Mouse (Mus musculus): ENCODE results near the gene Ankrd12.
"Not testable (repeated sequence)": the region's sequence is repeated elsewhere in the genome, so short reads cannot be mapped to it uniquely, and the experiment has no call there.

The Ankrd12 gene

DNA sequence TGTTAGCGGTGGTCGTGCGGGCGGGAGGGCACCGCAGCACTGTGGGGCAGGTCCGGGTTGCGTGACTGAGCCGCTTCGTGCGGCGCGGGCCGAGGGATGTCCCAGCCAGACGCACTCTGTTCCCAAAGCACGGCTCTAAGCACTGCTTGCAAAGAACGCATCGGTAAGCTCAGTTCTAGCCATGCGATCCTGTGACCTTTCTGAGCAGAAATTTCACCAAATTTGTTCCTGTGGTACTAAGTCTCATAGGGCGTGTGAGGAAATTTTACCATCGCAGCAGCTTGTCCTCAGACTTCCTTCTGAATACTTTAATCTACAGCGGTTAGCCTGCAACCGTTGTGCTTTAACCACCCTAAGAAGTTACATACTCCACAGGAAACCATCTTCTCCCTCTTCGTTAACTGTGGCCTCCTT is 555 bp upstream of the Ankrd12 start:
- DNase-seq, result no peak

GRCm38 (mm10) chr17:66076174-66076927 is 538 bp downstream of the Ankrd12 start:
- DNase-seq, result peak; percentile 57 to 70

- DNase-seq, result no peak
Observed at GRCm38 (mm10) chr17:66075827-66076173, 1.1 kb downstream of the Ankrd12 start.

DNA sequence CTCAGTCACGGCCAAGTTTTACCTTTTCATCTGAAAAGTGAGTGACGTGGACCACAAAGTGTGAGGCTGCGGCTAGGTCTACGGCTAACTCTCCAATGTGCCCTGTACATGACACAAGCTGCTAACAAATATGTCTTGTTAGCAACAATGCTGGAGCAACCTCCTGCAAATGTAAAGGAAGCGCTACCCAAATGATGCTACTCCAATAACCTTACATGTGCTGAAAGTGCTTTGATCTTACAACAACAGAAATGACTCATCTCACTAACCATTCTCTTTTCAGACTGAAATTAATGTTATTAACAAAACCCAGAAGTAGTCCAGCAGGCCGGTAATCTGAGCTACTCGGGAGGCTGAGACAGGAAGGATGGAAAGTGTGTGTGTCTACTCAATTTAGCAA is 2.9 kb downstream of the Ankrd12 start:
- no peak for DNase-seq

DNA sequence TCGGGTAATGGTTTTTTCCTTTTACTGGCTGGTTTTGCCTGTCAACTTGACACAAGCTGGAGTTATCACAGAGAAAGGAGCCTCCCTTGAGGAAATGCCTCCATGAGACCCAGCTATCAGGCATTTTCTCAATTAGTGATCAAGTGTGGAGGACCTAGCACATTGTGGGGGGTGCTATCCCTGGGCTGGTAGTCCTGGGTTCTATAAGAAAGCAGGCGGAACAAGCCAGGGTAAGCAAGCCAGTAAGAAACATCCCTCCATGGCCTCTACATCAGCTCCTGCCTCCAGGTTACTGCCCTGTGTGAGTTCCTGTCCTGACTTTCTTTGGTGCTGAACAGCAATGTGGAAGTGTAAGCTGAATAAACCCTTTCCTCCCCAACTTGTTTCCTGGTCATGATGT is 7.9 kb downstream of the Ankrd12 start:
- DNase-seq, result not testable (repeated sequence)

DNA sequence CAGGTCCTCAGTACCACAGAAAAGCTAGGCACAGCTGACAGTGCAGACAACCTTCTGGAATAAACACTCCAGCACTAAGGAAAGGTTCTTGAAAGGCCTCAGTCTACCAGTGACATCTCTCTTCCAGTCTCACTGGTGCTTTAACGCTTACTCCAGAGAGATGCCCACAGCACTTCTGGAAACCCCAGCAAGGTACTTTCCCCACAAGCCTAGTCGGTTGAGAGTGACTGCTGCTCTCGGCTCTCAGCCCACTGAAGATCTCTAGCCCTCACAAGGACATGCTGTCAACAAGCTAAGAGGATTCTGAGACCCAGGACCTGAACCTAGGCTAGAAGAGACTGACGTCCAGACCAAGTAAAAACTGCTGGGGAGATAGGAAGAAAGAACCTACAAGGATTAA is 11.8 kb downstream of the Ankrd12 start:
- DNase-seq, result no peak

DNA sequence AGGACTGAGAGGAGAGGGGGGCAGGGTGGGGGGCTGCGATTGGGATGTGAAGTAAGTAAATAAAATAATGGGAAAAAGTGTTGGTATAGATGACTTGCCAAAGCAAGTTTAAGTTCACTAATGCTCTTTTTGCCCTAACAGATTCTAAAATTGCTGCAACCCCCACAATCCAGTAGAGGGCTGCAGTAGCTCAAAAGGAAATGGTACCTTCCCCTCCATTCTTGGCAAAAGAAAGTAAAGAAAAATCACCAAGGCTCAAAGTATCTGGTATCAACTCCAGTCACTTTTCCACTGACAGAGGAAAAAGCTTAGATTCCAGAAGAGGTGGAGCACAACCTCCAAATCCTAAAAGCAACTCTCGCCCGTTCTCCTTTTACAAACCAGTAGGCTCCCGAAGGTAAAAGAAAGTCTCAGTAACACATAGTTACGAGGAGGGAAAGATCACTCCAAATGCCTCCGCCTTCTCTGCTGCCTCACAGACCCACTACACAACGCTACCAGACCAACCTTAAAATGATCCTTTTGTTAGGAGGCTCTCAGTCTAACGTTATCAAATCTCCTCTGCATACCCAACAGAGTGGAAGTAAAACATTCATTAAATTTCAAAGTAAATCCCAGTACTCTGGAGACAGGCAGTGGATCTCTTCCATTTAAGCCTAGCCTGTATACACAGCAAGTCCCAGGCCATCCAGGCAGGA is 15.5 kb downstream of the Ankrd12 start:
- DNase-seq, result no peak

- no peak for DNase-seq
Observed at GRCm38 (mm10) chr17:66058160-66058559, 18.7 kb downstream of the Ankrd12 start.

- no peak for DNase-seq
Observed at GRCm38 (mm10) chr17:66057145-66057544, 19.7 kb downstream of the Ankrd12 start.

GRCm38 (mm10) chr17:66053349-66053748 is 23.5 kb downstream of the Ankrd12 start:
- DNase-seq, result no peak

DNA sequence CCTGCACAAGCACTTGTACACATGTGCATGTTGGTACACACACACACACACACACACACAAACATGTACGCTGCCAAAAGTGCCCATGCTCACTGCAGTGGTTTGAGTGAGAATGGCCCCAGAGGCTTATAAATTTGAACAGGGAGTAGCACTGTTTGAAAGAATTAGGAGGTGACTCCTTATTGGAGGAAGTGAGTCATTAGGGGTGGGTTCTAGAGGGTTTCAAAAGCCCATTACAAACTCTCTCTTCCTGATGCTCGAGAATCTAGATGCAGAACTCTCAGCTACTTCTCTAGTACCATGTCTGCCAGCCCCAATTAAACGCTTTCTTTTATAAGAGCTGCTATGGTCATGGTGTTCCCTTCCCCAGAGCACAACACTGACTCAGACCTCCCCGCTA is 28.1 kb downstream of the Ankrd12 start:
- DNase-seq, result no peak

- DNase-seq, result no peak
Observed at GRCm38 (mm10) chr17:66048199-66048598, 28.7 kb downstream of the Ankrd12 start.

DNA sequence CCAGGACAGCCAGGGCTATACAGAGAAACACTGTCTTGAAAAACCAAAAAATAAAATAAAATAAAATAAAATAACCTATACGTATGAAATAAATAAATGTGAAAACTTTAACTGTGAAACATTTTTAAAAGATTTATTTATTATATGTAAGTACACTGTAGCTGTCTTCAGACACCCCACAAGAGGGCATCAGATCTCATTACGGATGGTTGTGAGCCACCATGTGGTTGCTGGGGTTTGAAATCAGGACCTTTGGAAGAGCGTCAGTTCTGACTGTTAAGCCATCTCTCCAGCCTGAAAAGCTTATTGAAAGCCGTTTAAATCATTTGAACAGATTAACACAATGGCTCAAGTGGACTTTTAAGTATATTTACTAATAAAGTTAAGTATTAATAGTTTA is 33.2 kb downstream of the Ankrd12 start:
- DNase-seq, result not testable (repeated sequence)

- DNase-seq, result no peak
Observed at GRCm38 (mm10) chr17:66041020-66041419, 35.9 kb downstream of the Ankrd12 start.

GRCm38 (mm10) chr17:66033239-66033638 is 43.6 kb downstream of the Ankrd12 start:
- no peak for DNase-seq

DNA sequence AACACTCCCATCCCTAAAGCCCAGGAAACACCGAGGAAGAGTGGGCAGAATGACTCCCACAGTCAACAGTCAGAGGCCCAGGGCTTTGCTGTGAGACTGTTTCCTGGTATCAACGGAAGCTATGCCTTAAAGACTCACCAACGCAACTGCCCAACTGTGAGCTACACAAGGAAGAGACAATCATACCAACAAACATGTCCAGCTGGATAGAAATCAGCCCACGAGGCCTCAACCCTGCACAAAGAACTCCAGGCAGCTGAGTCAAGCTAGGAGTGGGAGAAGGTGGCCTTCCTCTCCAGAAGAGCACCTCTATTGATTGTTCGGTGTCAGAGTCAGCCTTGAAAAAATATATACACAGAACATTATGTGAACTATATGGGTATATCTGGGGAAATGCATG is 44.9 kb downstream of the Ankrd12 start:
- no peak for DNase-seq

DNA sequence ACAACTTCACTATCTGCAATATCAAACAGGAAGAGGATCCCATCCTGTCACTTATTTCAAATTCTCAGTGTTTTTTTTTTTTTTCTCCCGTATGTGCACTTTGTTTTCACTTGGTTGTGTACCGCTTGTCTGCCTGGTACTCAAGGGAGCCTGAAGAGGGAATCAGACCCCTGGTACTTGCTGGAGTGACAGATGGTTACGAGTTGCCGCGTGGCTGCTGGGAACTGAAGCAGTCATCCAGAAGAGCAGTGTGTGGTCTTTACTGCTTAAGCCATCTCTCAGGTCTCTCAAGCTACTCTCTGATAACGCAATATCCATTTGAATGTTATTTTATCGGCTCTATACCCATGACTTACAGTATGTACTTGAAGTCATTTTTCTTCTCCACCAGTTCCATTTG is 52.7 kb downstream of the Ankrd12 start:
- DNase-seq, result peak in 1 of 2 experiments; percentile 13

DNA sequence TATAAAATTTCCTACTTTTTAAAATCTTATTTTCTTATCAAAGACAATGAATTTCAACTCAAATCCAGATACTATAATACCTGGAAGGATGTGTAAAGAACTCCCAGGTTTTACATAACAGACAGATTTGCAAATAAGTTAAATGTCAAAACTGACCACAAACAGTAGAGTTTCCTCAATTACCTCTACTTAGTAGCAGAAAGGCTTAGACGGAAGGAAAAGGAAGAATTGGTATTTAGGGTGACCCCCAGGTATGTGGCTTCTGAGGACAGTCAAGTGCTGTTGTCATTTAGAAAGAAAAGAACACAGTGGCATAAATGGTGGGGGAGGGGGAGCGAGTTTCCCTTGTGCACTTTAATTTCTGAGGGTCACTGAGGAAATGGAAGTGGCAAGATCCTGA is 65.1 kb downstream of the Ankrd12 start:
- DNase-seq, result no peak

GRCm38 (mm10) chr17:66007892-66008291 is 69.0 kb downstream of the Ankrd12 start:
- peak; percentile 77 to 78 for DNase-seq

DNA sequence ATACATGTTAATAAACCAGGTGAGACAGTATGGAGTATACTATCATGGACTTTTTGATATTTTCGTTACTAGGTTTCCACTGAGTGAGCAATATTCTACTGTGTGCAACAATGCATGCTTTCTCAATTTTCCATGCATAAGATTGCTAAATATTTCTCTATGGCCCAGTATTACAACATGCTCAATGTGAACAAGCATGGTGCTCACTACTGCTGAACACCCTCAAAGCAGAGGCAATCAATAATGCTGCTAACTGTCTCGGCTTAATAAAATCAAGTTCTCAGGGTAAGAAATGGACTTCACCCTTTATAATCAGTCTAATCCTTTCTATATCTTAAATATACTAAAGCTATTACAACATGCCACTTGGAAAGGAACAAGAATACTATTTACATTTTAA is 69.4 kb downstream of the Ankrd12 start:
- no peak for DNase-seq

- DNase-seq, result no peak
Observed at GRCm38 (mm10) chr17:65988151-65988820, 88.6 kb downstream of the Ankrd12 start.

DNA sequence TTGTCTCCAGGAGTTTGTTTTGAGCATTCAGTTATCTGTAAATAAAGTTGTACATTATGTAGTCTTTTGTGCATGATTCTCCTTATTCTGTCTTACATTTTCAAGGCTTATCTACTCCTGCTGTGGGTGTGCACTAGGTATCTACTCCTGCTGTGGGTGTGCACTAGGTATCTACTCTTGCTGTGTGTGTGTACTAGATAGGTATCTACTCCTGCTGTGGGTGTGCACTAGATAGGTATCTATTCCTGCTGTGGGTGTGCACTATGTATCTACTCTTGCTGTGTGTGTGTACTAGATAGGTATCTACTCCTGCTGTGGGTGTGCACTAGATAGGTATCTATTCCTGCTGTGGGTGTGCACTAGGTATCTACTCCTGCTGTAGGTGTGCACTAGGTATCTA is 100.2 kb downstream of the Ankrd12 start:
- not testable (repeated sequence) for DNase-seq

DNA sequence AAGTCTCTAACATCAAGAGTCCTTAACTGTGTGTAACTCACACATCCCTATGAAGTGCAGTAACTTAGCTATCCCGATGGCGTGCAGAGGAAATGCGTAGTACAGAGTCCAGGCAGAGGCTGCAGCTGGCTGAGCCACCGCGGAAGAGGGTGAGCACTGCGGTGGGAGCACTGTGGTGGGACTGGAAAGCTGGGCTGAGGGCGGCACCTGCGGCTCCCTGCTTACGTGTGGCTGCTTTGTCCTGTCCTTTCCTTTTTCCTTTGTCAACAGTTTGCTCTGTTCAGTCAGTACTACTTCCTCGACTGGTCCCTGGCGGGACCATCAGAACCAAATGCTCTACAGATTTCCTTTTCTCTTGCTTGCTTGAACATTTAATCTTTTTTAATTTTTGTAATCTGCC is 109.1 kb downstream of the Ankrd12 start:
- no peak for DNase-seq

DNA sequence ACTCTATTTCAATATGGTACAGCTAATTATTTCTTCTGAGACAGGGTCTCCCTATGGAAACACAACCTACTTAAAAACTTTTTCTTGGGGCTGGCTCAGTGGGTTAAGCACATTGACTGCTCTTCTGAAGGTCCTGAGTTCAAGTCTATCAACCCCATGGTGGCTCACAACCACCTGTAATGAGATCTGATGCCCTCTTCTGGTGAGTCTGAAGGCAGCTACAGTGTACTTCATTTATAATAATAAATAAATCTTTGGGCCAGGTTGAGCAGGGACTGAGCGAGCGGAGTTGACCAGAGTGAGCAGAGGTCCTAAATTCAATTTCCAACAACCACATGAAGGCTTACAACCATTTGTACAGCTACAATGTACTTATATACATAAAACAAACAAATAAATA is 114.6 kb downstream of the Ankrd12 start:
- no peak for DNase-seq
